Mouse (Mus musculus) thymus, adult 2 months (tissue): Measurements from ENCODE around the gene Zfp335.

Experiments used
- CTCF ChIP-seq: fragments of 200-500 bp; IDR thresholded peaks from 2 replicates; pipeline ENCODE4 v1.5.1; 2012; ENCODE audit warnings: mild to moderate bottlenecking, control low read depth, low read length, moderate library complexity, borderline replicate concordance; ENCODE audit not compliant: control insufficient read depth, poor library complexity, insufficient read depth; ENCODE audit errors: extremely low read depth
- POLR2A ChIP-seq: fragments of 200-500 bp; IDR thresholded peaks from 2 replicates; pipeline ENCODE4 v1.6.1; 2012; ENCODE audit warnings: mild to moderate bottlenecking, low read length, control low read depth, moderate library complexity; ENCODE audit not compliant: control insufficient read depth, poor library complexity, insufficient read depth; ENCODE audit errors: extremely low read depth

GRCm38 (mm10) chr2:164864593-164864992, 47.0 kb downstream of the Zfp335 start:
- TF ChIP-seq CTCF = no peak
- no peak for TF ChIP-seq POLR2A
